Mouse (Mus musculus): ENCODE measurements at regions not wholly inside any gene's neighbourhood (a gene's known extent, or its start where the extent isn't known, plus 50 kb on each side); places are given as distances from the start of the nearest gene placed in this dataset.

- no peaks in the 10 kb centered on the region for H3K4me1 ChIP-seq (ENCODE audit: control insufficient read depth, insufficient read depth, low read length)
- no peak overlapping the region for H3K27ac ChIP-seq (ENCODE audit: low read length)
- no peaks in the 10 kb centered on the region for H3K36me3 ChIP-seq (ENCODE audit: control insufficient read depth, insufficient read depth, low read length)
- no peak overlapping the region for H3K4me3 ChIP-seq (ENCODE audit: low read depth, low read length)
- H3K4me2 ChIP-seq (replicated peaks; ENCODE audit: low read depth, low read length) = no peak overlapping the region
- 63% methylated on average over 6 of the region's 6 CpGs for WGBS
- H3K9me3 ChIP-seq (ENCODE audit: control insufficient read depth, low read depth, low read length) = no peaks in the 10 kb centered on the region
- ATAC-seq (ENCODE audit: insufficient number of reproducible peaks, insufficient read depth, low FRiP score, low read depth) = no peak
- no peaks in the 10 kb centered on the region for H3K27me3 ChIP-seq (ENCODE audit: control insufficient read depth, insufficient read depth, low read length)
- H3K9ac ChIP-seq (replicated peaks; ENCODE audit: low read depth, low read length) = no peak overlapping the region
These were observed 2055.2 kb upstream of the 5930422O12Rik start for GRCm38 (mm10) chr8:31373140-31373787.

- ATAC-seq (ENCODE audit: insufficient number of reproducible peaks, insufficient read depth, low FRiP score, low read depth) = no peak
- H3K36me3 ChIP-seq (ENCODE audit: control insufficient read depth, insufficient read depth, low read length) = no peaks in the 10 kb centered on the region
- H3K4me1 ChIP-seq (ENCODE audit: control insufficient read depth, insufficient read depth, low read length) = no peaks in the 10 kb centered on the region
- no peaks in the 10 kb centered on the region for H3K27me3 ChIP-seq (ENCODE audit: control insufficient read depth, insufficient read depth, low read length)
- no peak overlapping the region for H3K9ac ChIP-seq (replicated peaks; ENCODE audit: low read depth, low read length)
- H3K4me3 ChIP-seq (ENCODE audit: low read depth, low read length) = no peak overlapping the region
- no peak overlapping the region for H3K27ac ChIP-seq (ENCODE audit: low read length)
- no peak overlapping the region for H3K4me2 ChIP-seq (replicated peaks; ENCODE audit: low read depth, low read length)
- no peaks in the 10 kb centered on the region for H3K9me3 ChIP-seq (ENCODE audit: control insufficient read depth, low read depth, low read length)
- WGBS = 45% methylated on average over 2 of the region's 2 CpGs
These were observed 2050.7 kb upstream of the 5930422O12Rik start for GRCm38 (mm10) chr8:31377698-31378334.

GRCm38 (mm10) chr8:31404811-31405210 is 2023.7 kb upstream of the 5930422O12Rik start:
- Histone ChIP-seq H3K27me3 (ENCODE audit: control insufficient read depth, insufficient read depth, low read length) (no peaks in the 10 kb centered on the region), H3K4me3 (ENCODE audit: low read depth, low read length) (no peak overlapping the region), H3K4me2 (replicated peaks; ENCODE audit: low read depth, low read length) (no peak overlapping the region), H3K9ac (replicated peaks; ENCODE audit: low read depth, low read length) (no peak overlapping the region), H3K36me3 (ENCODE audit: control insufficient read depth, insufficient read depth, low read length) (no peaks in the 10 kb centered on the region), H3K9me3 (ENCODE audit: control insufficient read depth, low read depth, low read length) (no peaks in the 10 kb centered on the region), H3K4me1 (ENCODE audit: control insufficient read depth, insufficient read depth, low read length) (no peaks in the 10 kb centered on the region), H3K27ac (ENCODE audit: low read length) (no peak overlapping the region)
- 83% methylated on average over 3 of the region's 3 CpGs for WGBS
- no peak for ATAC-seq (ENCODE audit: insufficient number of reproducible peaks, insufficient read depth, low FRiP score, low read depth)

GRCm38 (mm10) chr8:31422241-31422640 is 2006.3 kb upstream of the 5930422O12Rik start:
- WGBS = 56% methylated on average over 3 of the region's 3 CpGs
- no peak for ATAC-seq (ENCODE audit: insufficient number of reproducible peaks, insufficient read depth, low FRiP score, low read depth)
- no peak overlapping the region for H3K4me3 ChIP-seq (ENCODE audit: low read depth, low read length)

GRCm38 (mm10) chr8:31427706-31428105 is 2000.8 kb upstream of the 5930422O12Rik start:
- H3K4me3 ChIP-seq (ENCODE audit: low read depth, low read length) = no peak overlapping the region
- no peaks in the 10 kb centered on the region for H3K36me3 ChIP-seq (ENCODE audit: control insufficient read depth, insufficient read depth, low read length)
- no peak overlapping the region for H3K27ac ChIP-seq (ENCODE audit: low read length)
- no peak for ATAC-seq (ENCODE audit: insufficient number of reproducible peaks, insufficient read depth, low FRiP score, low read depth)
- no peaks in the 10 kb centered on the region for H3K27me3 ChIP-seq (ENCODE audit: control insufficient read depth, insufficient read depth, low read length)
- 90% methylated on average over 4 of the region's 4 CpGs for WGBS
- H3K9ac ChIP-seq (replicated peaks; ENCODE audit: low read depth, low read length) = no peak overlapping the region
- no peaks in the 10 kb centered on the region for H3K9me3 ChIP-seq (ENCODE audit: control insufficient read depth, low read depth, low read length)
- H3K4me2 ChIP-seq (replicated peaks; ENCODE audit: low read depth, low read length) = no peak overlapping the region
- H3K4me1 ChIP-seq (ENCODE audit: control insufficient read depth, insufficient read depth, low read length) = no peaks in the 10 kb centered on the region

More at GRCm38 (mm10) chr8:31422241-31422640, 2006.3 kb upstream of the 5930422O12Rik start:
- Histone ChIP-seq H3K9ac (replicated peaks; ENCODE audit: low read depth, low read length) (no peak overlapping the region), H3K27me3 (ENCODE audit: control insufficient read depth, insufficient read depth, low read length) (no peaks in the 10 kb centered on the region), H3K9me3 (ENCODE audit: control insufficient read depth, low read depth, low read length) (no peaks in the 10 kb centered on the region), H3K4me2 (replicated peaks; ENCODE audit: low read depth, low read length) (no peak overlapping the region), H3K27ac (ENCODE audit: low read length) (no peak overlapping the region), H3K4me1 (ENCODE audit: control insufficient read depth, insufficient read depth, low read length) (no peaks in the 10 kb centered on the region), H3K36me3 (ENCODE audit: control insufficient read depth, insufficient read depth, low read length) (no peaks in the 10 kb centered on the region)

GRCm38 (mm10) chr8:31436445-31437191 is 1991.9 kb upstream of the 5930422O12Rik start:
- Histone ChIP-seq H3K36me3 (ENCODE audit: control insufficient read depth, insufficient read depth, low read length) (no peaks in the 10 kb centered on the region), H3K4me1 (ENCODE audit: control insufficient read depth, insufficient read depth, low read length) (no peaks in the 10 kb centered on the region), H3K9me3 (ENCODE audit: control insufficient read depth, low read depth, low read length) (no peaks in the 10 kb centered on the region), H3K4me3 (ENCODE audit: low read depth, low read length) (no peak overlapping the region), H3K27me3 (ENCODE audit: control insufficient read depth, insufficient read depth, low read length) (no peaks in the 10 kb centered on the region), H3K27ac (ENCODE audit: low read length) (no peak overlapping the region), H3K4me2 (replicated peaks; ENCODE audit: low read depth, low read length) (no peak overlapping the region), H3K9ac (replicated peaks; ENCODE audit: low read depth, low read length) (no peak overlapping the region)
- no peak for ATAC-seq (ENCODE audit: insufficient number of reproducible peaks, insufficient read depth, low FRiP score, low read depth)
- WGBS = 83% methylated on average over 10 of the region's 10 CpGs

GRCm38 (mm10) chr8:31444834-31445233 is 1983.7 kb upstream of the 5930422O12Rik start:
- 43% methylated on average over 1 of the region's 1 CpGs for WGBS
- Histone ChIP-seq H3K9me3 (ENCODE audit: control insufficient read depth, low read depth, low read length) (no peaks in the 10 kb centered on the region), H3K4me2 (replicated peaks; ENCODE audit: low read depth, low read length) (no peak overlapping the region), H3K9ac (replicated peaks; ENCODE audit: low read depth, low read length) (no peak overlapping the region), H3K4me3 (ENCODE audit: low read depth, low read length) (no peak overlapping the region), H3K27me3 (ENCODE audit: control insufficient read depth, insufficient read depth, low read length) (no peaks in the 10 kb centered on the region), H3K36me3 (ENCODE audit: control insufficient read depth, insufficient read depth, low read length) (no peaks in the 10 kb centered on the region), H3K27ac (ENCODE audit: low read length) (no peak overlapping the region), H3K4me1 (ENCODE audit: control insufficient read depth, insufficient read depth, low read length) (no peaks in the 10 kb centered on the region)
- ATAC-seq (ENCODE audit: insufficient number of reproducible peaks, insufficient read depth, low FRiP score, low read depth) = peak; percentile 87

GRCm38 (mm10) chr8:31447984-31448383 is 1980.5 kb upstream of the 5930422O12Rik start:
- WGBS = 67% methylated on average over 2 of the region's 2 CpGs
- H3K36me3 ChIP-seq (ENCODE audit: control insufficient read depth, insufficient read depth, low read length) = no peaks in the 10 kb centered on the region

More at GRCm38 (mm10) chr8:31447984-31448383, 1980.5 kb upstream of the 5930422O12Rik start:
- no peaks in the 10 kb centered on the region for H3K27me3 ChIP-seq (ENCODE audit: control insufficient read depth, insufficient read depth, low read length)
- H3K4me2 ChIP-seq (replicated peaks; ENCODE audit: low read depth, low read length) = no peak overlapping the region
- no peaks in the 10 kb centered on the region for H3K9me3 ChIP-seq (ENCODE audit: control insufficient read depth, low read depth, low read length)
- no peak overlapping the region for H3K9ac ChIP-seq (replicated peaks; ENCODE audit: low read depth, low read length)
- H3K27ac ChIP-seq (ENCODE audit: low read length) = no peak overlapping the region
- no peak for ATAC-seq (ENCODE audit: insufficient number of reproducible peaks, insufficient read depth, low FRiP score, low read depth)
- H3K4me1 ChIP-seq (ENCODE audit: control insufficient read depth, insufficient read depth, low read length) = no peaks in the 10 kb centered on the region
- H3K4me3 ChIP-seq (ENCODE audit: low read depth, low read length) = no peak overlapping the region

All from stomach, embryonic 14.5 days (tissue).